Mouse (Mus musculus) liver, embryonic 16.5 days (tissue): ENCODE data around the gene Acox1. TPM values are rescaled to one million over a fixed set of nuclear protein-coding genes. Genes with fewer than 3 reads are reported as not detected.

ENCODE experiments used
- ATAC-seq: fragments of 200-750 bp; cut with Nextera tagmentation; 2 replicates; pipeline ENCODE4 v1.8.0; 2017; ENCODE audit warnings: low read depth, mild to moderate bottlenecking, moderate number of reproducible peaks, moderate library complexity
- H3K27ac ChIP-seq: fragments of 300-500 bp; sonication (generic); 2 replicates; pipeline ENCODE4 v1.5.1; 2014; ENCODE audit warnings: mild to moderate bottlenecking, low read length
- H3K27me3 ChIP-seq: fragments of 300-500 bp; sonication (generic); 2 replicates; pipeline ENCODE4 v1.6.1; 2014; ENCODE audit warnings: low read depth, low read length, mixed read lengths; ENCODE audit not compliant: control insufficient read depth, insufficient read depth
- H3K36me3 ChIP-seq: fragments of 300-500 bp; sonication (generic); 2 replicates; pipeline ENCODE4 v1.6.1; 2014; ENCODE audit warnings: mild to moderate bottlenecking; ENCODE audit not compliant: control insufficient read depth, insufficient read depth
- H3K4me1 ChIP-seq: fragments of 300-500 bp; sonication (generic); 2 replicates; pipeline ENCODE4 v1.6.1; 2014; ENCODE audit warnings: low read depth, low read length, mixed read lengths; ENCODE audit not compliant: control insufficient read depth
- H3K4me2 ChIP-seq: fragments of 300-500 bp; sonication (generic); 2 replicates; pipeline ENCODE4 v1.6.1; 2014; ENCODE audit warnings: low read depth, low read length, mixed read lengths
- H3K4me3 ChIP-seq: fragments of 300-500 bp; sonication (generic); 2 replicates; pipeline ENCODE4 v1.5.1; 2014; ENCODE audit warnings: low read depth, mild to moderate bottlenecking, low read length
- H3K9ac ChIP-seq: fragments of 300-500 bp; sonication (generic); 2 replicates; pipeline ENCODE4 v1.6.1; 2014; ENCODE audit warnings: low read depth, low read length
- H3K9me3 ChIP-seq: fragments of 300-500 bp; sonication (generic); replicated peaks from 2 replicates; pipeline ENCODE4 v1.6.1; 2016; ENCODE audit warnings: low read length; ENCODE audit not compliant: control insufficient read depth
- WGBS: fragments of 180-500 bp; shearing (Covaris S2); extraction: QIAGEN DNeasy Blood & Tissue Kit; methylation state at CpG from one replicate; pipeline ENCODE4 v1.1.7; 2014; ENCODE audit not compliant: insufficient replicate concordance; 5-methylcytosine and 5-hydroxymethylcytosine counted together
- polyA plus RNA-seq: library from polyadenylated mRNA; unstranded; fragments of >200 nt; fragmentation: Nextera tagmentation; extraction: Ambion mirVana; gene quantifications from 2 replicates; pipeline ENCODE4 v1.2.1, GENCODE M21; 2015

The Acox1 gene
- polyA plus RNA-seq, 1 experiment from 2014 or later = 73.7 TPM

DNA sequence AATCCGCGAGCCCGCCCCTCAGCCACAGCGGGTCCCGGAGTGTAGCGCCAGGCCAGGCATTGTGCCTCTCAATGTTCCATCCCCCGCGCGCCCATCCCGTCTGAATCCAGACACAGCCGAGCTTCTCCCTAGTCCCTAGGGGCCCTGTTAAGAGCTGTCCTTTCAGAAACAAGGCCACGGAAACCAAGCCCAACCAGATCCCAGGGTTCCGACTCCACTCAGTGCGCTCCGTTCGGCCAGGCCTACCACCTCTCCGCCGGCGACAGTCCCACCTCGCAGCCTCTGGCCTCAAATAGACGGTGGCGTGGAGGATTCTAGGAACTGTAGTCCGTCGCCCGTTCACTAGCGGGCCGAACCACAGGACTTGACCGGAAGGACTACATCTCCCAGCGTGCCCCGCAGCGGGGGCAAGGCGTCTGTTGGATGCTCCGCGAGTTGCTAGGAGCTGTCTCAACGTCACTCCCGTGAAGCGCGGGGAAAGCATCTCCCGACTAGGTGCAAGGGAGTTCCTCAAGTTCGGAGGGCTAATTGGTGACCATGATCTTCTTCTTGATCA is 30.9 kb downstream of the Acox1 start, which contains the start of gene Fbf1:
Gene Fbf1 (minus strand): TSS at position 283 of the 556 bp plus-strand sequence.
- peaks cover 17% of the 10 kb centered on the region for H3K4me1 ChIP-seq
- H3K36me3 ChIP-seq = peaks cover 4% of the 10 kb centered on the region
- H3K4me2 ChIP-seq = peak within 1 kb of the TSS; percentile 64
- peak within 1 kb of the TSS; percentile 66 for H3K27ac ChIP-seq
- WGBS = under 1% methylated on average over 40 of the region's 40 CpGs
- H3K9me3 ChIP-seq = no peaks in the 10 kb centered on the region
- peak within 1 kb of the TSS; percentile 76 for H3K4me3 ChIP-seq
- no peaks in the 10 kb centered on the region for H3K27me3 ChIP-seq
- H3K9ac ChIP-seq = peak within 1 kb of the TSS; percentile 81
- ATAC-seq = peak; percentile 99

DNA sequence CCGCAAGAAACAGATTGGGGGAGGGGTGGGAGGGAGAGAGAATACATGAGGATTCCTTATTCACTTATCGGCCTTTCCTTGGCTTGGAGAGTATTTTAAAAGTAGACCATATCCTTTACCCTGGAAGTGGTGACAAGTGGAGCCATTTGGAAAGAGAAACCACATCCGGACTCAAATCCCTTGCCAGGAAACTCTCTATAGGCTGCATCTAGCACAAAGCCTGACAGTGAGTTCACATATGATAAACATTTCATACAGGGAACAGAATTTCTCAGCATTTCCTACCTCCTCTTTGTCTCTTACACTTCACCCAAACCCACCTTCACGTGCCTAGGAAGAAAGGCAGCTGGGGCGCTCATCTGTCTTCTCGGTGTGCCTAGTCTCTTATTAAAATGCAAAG is 31.6 kb downstream of the Acox1 start:
- H3K4me3 ChIP-seq = peak overlapping the region; percentile 76
- ATAC-seq = no peak
- no peaks in the 10 kb centered on the region for H3K9me3 ChIP-seq
- peak overlapping the region; percentile 66 for H3K27ac ChIP-seq
- WGBS = 10% methylated on average over 6 of the region's 6 CpGs
- H3K36me3 ChIP-seq = no peaks in the 10 kb centered on the region
- peak overlapping the region; percentile 81 for H3K9ac ChIP-seq
- no peaks in the 10 kb centered on the region for H3K27me3 ChIP-seq
- peak overlapping the region; percentile 64 for H3K4me2 ChIP-seq
- H3K4me1 ChIP-seq = peaks cover 17% of the 10 kb centered on the region

DNA sequence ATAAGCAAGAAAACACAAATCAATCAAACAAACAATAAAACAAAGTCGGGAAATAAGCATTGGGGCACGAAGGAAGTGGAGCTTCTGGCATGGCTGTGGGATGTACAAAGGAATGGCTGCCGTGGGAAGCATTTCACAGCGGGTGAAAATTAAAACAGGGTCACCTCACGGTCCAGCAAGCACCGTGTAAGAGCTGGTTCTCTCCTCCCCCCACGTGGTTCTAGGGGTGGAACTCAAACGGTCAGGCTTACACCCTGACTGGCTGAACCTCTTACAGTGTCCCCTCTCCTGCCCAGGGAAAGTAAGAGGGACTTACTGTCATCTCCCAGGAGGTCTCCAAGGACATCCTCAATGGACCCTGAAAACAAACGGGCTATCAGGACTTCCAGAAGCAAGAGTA is 35.8 kb downstream of the Acox1 start:
- no peak overlapping the region for H3K9ac ChIP-seq
- WGBS = 51% methylated on average over 9 of the region's 9 CpGs
- H3K27me3 ChIP-seq = no peaks in the 10 kb centered on the region
- no peak overlapping the region for H3K27ac ChIP-seq
- no peaks in the 10 kb centered on the region for H3K36me3 ChIP-seq
- no peaks in the 10 kb centered on the region for H3K9me3 ChIP-seq
- H3K4me2 ChIP-seq = no peak overlapping the region
- ATAC-seq = no peak
- peaks cover 13% of the 10 kb centered on the region for H3K4me1 ChIP-seq
- no peak overlapping the region for H3K4me3 ChIP-seq

DNA sequence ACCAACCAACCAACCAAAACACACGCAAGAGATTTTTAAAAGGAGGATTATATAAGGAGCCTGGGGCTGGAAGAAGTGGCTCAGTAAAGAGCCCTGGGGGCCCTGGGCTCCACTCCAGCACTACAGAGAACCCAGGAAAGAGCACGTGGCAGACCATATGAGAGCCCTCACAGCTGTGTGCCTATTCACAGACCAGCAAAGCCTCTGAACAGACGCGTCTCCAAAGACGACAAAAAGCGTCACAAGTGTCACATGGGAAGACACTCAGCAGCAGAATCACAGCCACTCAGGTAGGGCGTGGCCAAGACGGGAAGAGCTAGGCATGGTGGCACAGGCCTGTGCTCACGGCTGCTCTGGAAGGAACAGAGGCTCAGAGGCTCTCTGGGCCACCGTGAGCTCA is 36.7 kb downstream of the Acox1 start:
- Histone ChIP-seq H3K4me2 (no peak overlapping the region), H3K4me1 (peaks cover 9% of the 10 kb centered on the region), H3K27ac (no peak overlapping the region), H3K9ac (no peak overlapping the region), H3K36me3 (no peaks in the 10 kb centered on the region), H3K27me3 (no peaks in the 10 kb centered on the region), H3K9me3 (no peaks in the 10 kb centered on the region), H3K4me3 (no peak overlapping the region)
- ATAC-seq = no peak
- 73% methylated on average over 10 of the region's 10 CpGs for whole genome bisulfite sequencing

DNA sequence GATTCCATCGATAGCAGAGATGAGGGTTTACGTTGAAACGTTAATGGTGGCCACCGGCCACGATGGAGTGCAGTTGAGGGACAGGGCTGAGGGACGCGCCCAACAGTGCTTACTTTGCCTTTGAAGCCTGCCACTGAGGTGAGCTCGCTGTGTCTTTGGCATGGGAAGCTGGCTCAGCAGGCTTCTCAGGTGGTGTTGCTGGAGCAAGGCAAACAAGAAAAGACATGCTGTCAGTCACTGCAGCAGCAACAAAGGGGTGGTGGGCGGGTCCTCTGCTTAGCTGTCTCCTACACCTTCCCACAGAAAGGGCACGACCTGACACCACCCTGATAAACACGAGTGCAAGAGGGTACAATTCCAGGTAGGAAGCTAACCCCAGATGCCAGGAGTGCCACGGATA is 37.5 kb downstream of the Acox1 start:
- Histone ChIP-seq H3K27ac (no peak overlapping the region), H3K36me3 (no peaks in the 10 kb centered on the region), H3K9ac (no peak overlapping the region), H3K27me3 (no peaks in the 10 kb centered on the region), H3K4me3 (no peak overlapping the region), H3K9me3 (no peaks in the 10 kb centered on the region), H3K4me1 (peaks cover under 1% of the 10 kb centered on the region; the same call in 1 of the 2 replicates), H3K4me2 (no peak overlapping the region)
- WGBS = 59% methylated on average over 12 of the region's 12 CpGs
- no peak for ATAC-seq

DNA sequence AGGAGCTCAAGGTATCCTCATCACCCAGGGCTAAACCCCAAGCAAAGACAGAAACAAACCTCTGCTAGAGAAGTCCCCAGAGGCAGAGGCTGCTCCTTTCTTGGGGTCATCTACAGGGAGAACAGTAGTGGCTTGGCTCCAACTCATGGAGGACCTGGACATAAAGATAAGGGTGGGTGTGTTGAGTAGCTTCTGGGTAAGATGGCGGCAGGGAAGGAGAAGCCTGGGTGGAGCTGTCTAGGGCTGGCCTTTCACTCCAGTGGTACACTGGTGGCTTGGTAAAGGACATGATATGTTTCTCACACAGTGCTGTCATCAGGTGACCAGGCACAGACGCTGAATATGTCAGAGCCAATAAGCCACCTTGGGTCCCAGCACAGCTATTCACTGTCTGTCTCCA is 47.9 kb downstream of the Acox1 start:
- H3K4me3 ChIP-seq = no peak overlapping the region
- no peaks in the 10 kb centered on the region for H3K9me3 ChIP-seq
- no peaks in the 10 kb centered on the region for H3K36me3 ChIP-seq
- no peak overlapping the region for H3K9ac ChIP-seq
- H3K27ac ChIP-seq = peak overlapping the region; percentile 70
- no peaks in the 10 kb centered on the region for H3K27me3 ChIP-seq
- peak overlapping the region; percentile 6; the same call in 1 of the 2 replicates for H3K4me2 ChIP-seq
- WGBS = 58% methylated on average over 2 of the region's 2 CpGs
- peak; percentile 94 for ATAC-seq
- H3K4me1 ChIP-seq = peaks cover 18% of the 10 kb centered on the region

DNA sequence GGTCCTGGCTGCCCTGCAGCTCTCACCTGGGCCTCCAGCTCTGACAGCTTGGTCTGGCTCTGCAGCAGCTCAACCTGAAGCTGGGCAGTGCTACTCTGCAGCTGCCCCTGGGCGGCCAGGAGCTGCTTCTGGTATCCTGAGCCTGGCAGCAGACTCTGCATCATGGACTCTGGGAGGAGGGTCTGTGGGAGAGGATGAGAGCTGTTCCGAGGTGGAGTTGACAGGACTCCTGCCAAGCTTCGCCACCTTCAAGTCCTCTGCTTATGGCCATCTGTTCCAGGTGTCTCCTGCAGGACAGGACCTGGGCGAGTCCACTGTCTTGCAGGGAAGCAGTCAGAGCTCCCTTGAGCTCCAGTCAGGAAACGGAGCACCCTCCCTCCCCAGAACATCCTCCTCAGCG is 49.5 kb downstream of the Acox1 start:
- Histone ChIP-seq H3K4me1 (peaks cover 18% of the 10 kb centered on the region), H3K27ac (no peak overlapping the region), H3K36me3 (no peaks in the 10 kb centered on the region; the same call in 1 of the 2 replicates), H3K9ac (no peak overlapping the region), H3K4me3 (no peak overlapping the region), H3K9me3 (no peaks in the 10 kb centered on the region), H3K4me2 (no peak overlapping the region), H3K27me3 (no peaks in the 10 kb centered on the region)
- no peak for ATAC-seq
- 72% methylated on average over 6 of the region's 6 CpGs for WGBS

DNA sequence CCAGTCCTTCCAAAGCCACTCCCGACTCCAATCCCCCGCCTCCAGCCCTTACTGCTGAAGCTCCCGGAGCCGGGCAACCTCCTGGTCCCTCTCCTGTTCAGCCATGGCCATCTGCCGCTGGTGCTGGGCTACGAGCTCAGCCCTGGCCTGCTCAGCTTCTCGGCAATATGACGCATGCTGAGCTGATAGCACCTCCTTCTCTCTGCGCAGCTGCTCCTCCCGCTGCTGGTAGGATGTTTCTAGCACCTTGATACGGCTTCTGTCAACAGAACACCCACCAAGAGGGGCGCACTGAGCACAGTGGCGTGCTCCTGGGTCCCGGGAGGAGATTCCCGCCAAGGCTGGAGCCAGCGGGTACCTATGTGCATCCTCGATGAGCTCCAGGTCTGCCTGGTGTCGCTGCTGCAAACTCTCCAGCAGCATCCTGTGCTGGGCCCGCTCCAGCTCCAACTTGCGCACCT is 50.1 kb downstream of the Acox1 start:
- H3K4me1 ChIP-seq = peaks cover 20% of the 10 kb centered on the region
- no peaks in the 10 kb centered on the region for H3K27me3 ChIP-seq
- H3K4me2 ChIP-seq = no peak overlapping the region
- WGBS = 79% methylated on average over 20 of the region's 20 CpGs
- no peaks in the 10 kb centered on the region; the same call in 1 of the 2 replicates for H3K36me3 ChIP-seq
- H3K9me3 ChIP-seq = no peaks in the 10 kb centered on the region
- ATAC-seq = no peak
- no peak overlapping the region for H3K4me3 ChIP-seq
- no peak overlapping the region for H3K27ac ChIP-seq
- H3K9ac ChIP-seq = no peak overlapping the region

DNA sequence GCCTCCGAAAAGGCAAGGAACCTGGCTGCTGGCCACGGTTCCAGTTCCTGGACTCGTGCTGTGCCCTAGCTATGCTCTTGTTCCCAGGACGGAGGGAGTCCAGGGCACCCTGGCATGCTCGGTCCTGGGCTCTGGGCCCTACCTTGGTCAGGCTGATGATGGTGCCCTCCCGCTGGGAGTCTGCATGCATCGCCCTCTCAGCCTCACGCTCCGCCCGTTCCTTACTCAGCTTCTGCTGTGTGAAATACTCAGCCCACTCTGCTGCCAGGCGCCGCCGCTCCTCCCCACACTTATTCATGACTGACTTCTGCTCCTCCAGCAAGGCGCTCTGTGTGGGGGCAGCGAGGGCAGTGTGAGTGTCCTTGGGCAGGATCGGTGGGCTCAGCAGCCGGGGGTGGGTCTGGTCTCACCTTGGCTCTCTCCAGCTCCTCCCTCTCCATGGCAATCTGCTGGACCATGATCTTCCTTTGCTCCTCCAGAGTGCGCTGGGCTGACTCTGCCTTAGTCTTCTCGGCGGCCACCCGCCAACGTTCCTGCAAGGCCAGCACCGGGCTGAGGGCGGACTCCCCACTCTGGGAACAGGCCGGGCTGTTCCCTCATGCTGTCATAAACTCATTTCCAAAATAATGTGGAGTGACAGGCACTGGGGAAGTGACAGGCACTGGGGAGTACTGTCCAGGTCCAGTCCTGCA is 52.4 kb downstream of the Acox1 start:
- 81% methylated on average over 25 of the region's 25 CpGs for WGBS
- H3K27ac ChIP-seq = no peak overlapping the region
- no peak for ATAC-seq

More for the DNA sequence above, 52.4 kb downstream of the Acox1 start:
- H3K9ac ChIP-seq = no peak overlapping the region
- H3K36me3 ChIP-seq = no peaks in the 10 kb centered on the region; the same call in none of the 2 replicates
- H3K4me3 ChIP-seq = no peak overlapping the region
- H3K9me3 ChIP-seq = no peaks in the 10 kb centered on the region
- H3K4me1 ChIP-seq = peaks cover 36% of the 10 kb centered on the region
- H3K27me3 ChIP-seq = no peaks in the 10 kb centered on the region
- H3K4me2 ChIP-seq = no peak overlapping the region
